Mouse (Mus musculus): ENCODE data around the gene Zbtb39.

Zbtb39 gene

GRCm38 (mm10) chr10:127739083-127739660 lies at the start of gene Zbtb39:
Gene Zbtb39 (plus strand): TSS chr10:127739538.
- peak; percentile 74 for DNase-seq (ENCODE audit: low spot score)

GRCm38 (mm10) chr10:127691053-127691452 lies 48.3 kb upstream of the Zbtb39 start:
- no peak for DNase-seq (ENCODE audit: low spot score)

- DNase-seq (ENCODE audit: low spot score): no peak
These were observed 44.7 kb upstream of the Zbtb39 start for GRCm38 (mm10) chr10:127694636-127695035.

- no peak for DNase-seq (ENCODE audit: low spot score)
These were observed 43.6 kb upstream of the Zbtb39 start for GRCm38 (mm10) chr10:127695775-127696174.

GRCm38 (mm10) chr10:127698966-127699365 lies 40.4 kb upstream of the Zbtb39 start:
- no peak for DNase-seq (ENCODE audit: low spot score)

- no peak for DNase-seq (ENCODE audit: low spot score)
These were observed 36.0 kb upstream of the Zbtb39 start for GRCm38 (mm10) chr10:127703299-127703698.

- no peak for DNase-seq (ENCODE audit: low spot score)
These were observed 35.0 kb upstream of the Zbtb39 start for GRCm38 (mm10) chr10:127704293-127704692.

- DNase-seq (ENCODE audit: low spot score): no peak
These were observed 34.5 kb upstream of the Zbtb39 start, which contains the start of gene Myo1a for GRCm38 (mm10) chr10:127704766-127705220. Gene Myo1a (plus strand): TSS chr10:127705170.

GRCm38 (mm10) chr10:127705783-127706182 lies 33.6 kb upstream of the Zbtb39 start:
- DNase-seq (ENCODE audit: low spot score): no peak

- no peak for DNase-seq (ENCODE audit: low spot score)
These were observed 31.6 kb upstream of the Zbtb39 start for GRCm38 (mm10) chr10:127707721-127708120.

- DNase-seq (ENCODE audit: low spot score): no peak
These were observed 30.4 kb upstream of the Zbtb39 start for GRCm38 (mm10) chr10:127708850-127709370.

GRCm38 (mm10) chr10:127710331-127710730 lies 29.0 kb upstream of the Zbtb39 start:
- DNase-seq (ENCODE audit: low spot score): no peak

- DNase-seq (ENCODE audit: low spot score): no peak
These were observed 26.6 kb upstream of the Zbtb39 start for GRCm38 (mm10) chr10:127712736-127713135.

- DNase-seq (ENCODE audit: low spot score): no peak
These were observed 17.5 kb upstream of the Zbtb39 start for GRCm38 (mm10) chr10:127721671-127722418.

GRCm38 (mm10) chr10:127724178-127724577 lies 15.2 kb upstream of the Zbtb39 start, which contains the start of gene Tac2:
Gene Tac2 (plus strand): TSS chr10:127724478.
- no peak for DNase-seq (ENCODE audit: low spot score)

- no peak for DNase-seq (ENCODE audit: low spot score)
These were observed 14.2 kb upstream of the Zbtb39 start for GRCm38 (mm10) chr10:127725136-127725535.

GRCm38 (mm10) chr10:127728437-127728836 lies 10.9 kb upstream of the Zbtb39 start:
- no peak for DNase-seq (ENCODE audit: low spot score)

- no peak for DNase-seq (ENCODE audit: low spot score)
These were observed 8.9 kb upstream of the Zbtb39 start for GRCm38 (mm10) chr10:127730285-127730932.

- DNase-seq (ENCODE audit: low spot score): no peak
These were observed 8.4 kb upstream of the Zbtb39 start for GRCm38 (mm10) chr10:127730933-127731310.

- no peak for DNase-seq (ENCODE audit: low spot score)
These were observed 7.9 kb upstream of the Zbtb39 start for GRCm38 (mm10) chr10:127731397-127731796.

- no peak for DNase-seq (ENCODE audit: low spot score)
These were observed 4.9 kb upstream of the Zbtb39 start for GRCm38 (mm10) chr10:127734434-127734833.

- no peak for DNase-seq (ENCODE audit: low spot score)
These were observed 3.1 kb upstream of the Zbtb39 start for GRCm38 (mm10) chr10:127736266-127736665.

- no peak for DNase-seq (ENCODE audit: low spot score)
These were observed 2.4 kb upstream of the Zbtb39 start for GRCm38 (mm10) chr10:127736916-127737315.

Data from layer of hippocampus, adult 11-12 months (tissue).